Comparison of ENCODE assay signal across 31 mouse cellular contexts in the genomic region with DNA sequence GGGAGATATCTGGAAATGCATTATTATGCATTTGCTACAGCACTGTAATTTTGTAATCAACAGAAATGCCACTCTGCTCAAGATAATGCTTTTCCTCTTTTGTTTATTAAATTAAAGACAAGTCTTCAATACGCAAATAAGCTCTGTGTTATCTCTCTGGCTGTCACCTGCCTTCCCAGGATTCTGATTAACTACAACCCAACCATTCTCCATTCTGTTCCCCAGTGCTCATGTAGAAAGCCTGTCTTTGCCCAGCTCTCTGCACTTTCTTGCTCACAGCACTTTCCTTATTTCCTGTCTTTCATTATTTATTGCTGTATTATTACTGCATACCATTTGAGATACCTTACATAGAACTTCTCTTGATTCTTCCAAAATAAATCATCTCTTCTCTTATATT.
"Had no signal": no experiment of that assay in that cellular context is flagged by ENCODE, and none has a peak within 500 bp of the region (broad histone marks: within the 10 kb centered on the region; RNA-seq: fewer than 3 reads in every experiment).

No protein-coding gene starts in this region.

- H3K4me3 ChIP-seq: heart, embryonic 13.5 days; heart, embryonic 15.5 days; hindbrain, embryonic 10.5 days; hindbrain, embryonic 12.5 days; hindbrain, embryonic 13.5 days; hindbrain, embryonic 15.5 days; intestine, embryonic 15.5 days; kidney, embryonic 15.5 days; layer of hippocampus, adult 2 months; left cerebral cortex, adult 2 months had no signal

- H3K36me3 ChIP-seq: heart, embryonic 13.5 days; heart, embryonic 15.5 days; hindbrain, embryonic 10.5 days; hindbrain, embryonic 12.5 days; hindbrain, embryonic 13.5 days; hindbrain, embryonic 15.5 days; intestine, embryonic 15.5 days; kidney, embryonic 15.5 days had no signal

- H3K27me3 ChIP-seq: heart, embryonic 13.5 days; heart, embryonic 15.5 days; hindbrain, embryonic 12.5 days; hindbrain, embryonic 13.5 days; hindbrain, embryonic 15.5 days; intestine, embryonic 15.5 days; kidney, embryonic 15.5 days had no signal

- H3K4me2 ChIP-seq: heart, embryonic 13.5 days; heart, embryonic 15.5 days; hindbrain, embryonic 12.5 days; hindbrain, embryonic 13.5 days; hindbrain, embryonic 14.5 days; hindbrain, embryonic 15.5 days; intestine, embryonic 15.5 days; kidney, embryonic 15.5 days had no signal

- H3K27ac ChIP-seq: heart, embryonic 13.5 days; heart, embryonic 15.5 days; hindbrain, embryonic 10.5 days; hindbrain, embryonic 12.5 days; hindbrain, embryonic 13.5 days; hindbrain, embryonic 14.5 days; hindbrain, embryonic 15.5 days; hindbrain, postnatal 0 days; intestine, embryonic 15.5 days; kidney, embryonic 15.5 days; kidney, postnatal 0 days; layer of hippocampus, adult 2 months; left cerebral cortex, adult 2 months had no signal

- DNase-seq: heart, postnatal 14 days; heart, postnatal 36 days; heart, postnatal 4 days; kidney, adult 11 months; kidney, adult 18-20 months; kidney, adult 2 months; kidney, adult 8-10 months; kidney, adult 9 months; kidney, postnatal 10 days; kidney, postnatal 14 days; kidney, postnatal 25 days; kidney, postnatal 36 days; kidney, postnatal 4 days; layer of hippocampus, postnatal 36 days had no signal

- H3K9me3 ChIP-seq: heart, embryonic 13.5 days; heart, embryonic 15.5 days; hindbrain, embryonic 10.5 days; hindbrain, embryonic 12.5 days; hindbrain, embryonic 13.5 days; hindbrain, embryonic 15.5 days; intestine, embryonic 15.5 days; kidney, embryonic 15.5 days had no signal

- ATAC-seq: hindbrain, embryonic 16.5 days; hindbrain, postnatal 0 days; inflammation-experienced regulatory T-cells, adult 6 months; intestine, embryonic 15.5 days; intestine, embryonic 16.5 days; intestine, postnatal 0 days had no signal

- H3K4me1 ChIP-seq: heart, embryonic 13.5 days; heart, embryonic 15.5 days; hindbrain, embryonic 10.5 days; hindbrain, embryonic 12.5 days; hindbrain, embryonic 13.5 days; hindbrain, embryonic 15.5 days; intestine, embryonic 15.5 days; kidney, embryonic 15.5 days had no signal

- H3K9ac ChIP-seq: heart, embryonic 13.5 days; heart, embryonic 15.5 days; hindbrain, embryonic 12.5 days; hindbrain, embryonic 13.5 days; hindbrain, embryonic 14.5 days; hindbrain, embryonic 15.5 days; intestine, embryonic 15.5 days; kidney, embryonic 15.5 days had no signal
